ENCODE assay signal across 23 mouse cellular contexts in the genomic region with DNA sequence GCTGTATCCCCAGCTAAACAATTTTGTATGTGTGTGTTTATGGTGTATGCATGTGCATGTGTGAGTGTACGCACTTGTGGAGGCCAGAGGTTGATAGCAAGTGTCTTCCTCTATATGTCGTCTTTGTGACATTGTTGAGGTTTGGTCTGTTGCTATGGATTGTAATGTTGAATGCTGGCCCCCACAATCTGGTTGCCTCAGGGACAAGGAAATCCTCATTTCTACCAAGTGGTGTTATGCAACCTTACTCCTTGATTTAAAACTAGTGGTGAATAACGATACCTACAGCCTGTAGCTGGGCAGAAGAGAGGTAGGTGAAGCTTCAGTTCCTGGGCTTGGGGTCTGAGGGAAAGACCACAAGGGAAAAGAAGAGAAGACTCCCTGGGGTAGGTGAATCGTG. TPM values are rescaled to one million over a fixed set of nuclear protein-coding genes. Genes with fewer than 3 reads are reported as not detected.
"Had no signal": no experiment of that assay in that cellular context is flagged by ENCODE, and none has a peak within 500 bp of the region (broad histone marks: within the 10 kb centered on the region; RNA-seq: fewer than 3 reads in every experiment).

No protein-coding gene starts in this region.

- ATAC-seq: midbrain, embryonic 13.5 days; midbrain, embryonic 15.5 days had no signal

- H3K36me3 ChIP-seq: midbrain, embryonic 10.5 days; midbrain, embryonic 13.5 days; midbrain, embryonic 15.5 days; neural tube, embryonic 13.5 days; neural tube, embryonic 15.5 days; stomach, embryonic 15.5 days had no signal

- H3K27me3 ChIP-seq: midbrain, embryonic 13.5 days; midbrain, embryonic 15.5 days; neural tube, embryonic 13.5 days; neural tube, embryonic 15.5 days; stomach, embryonic 15.5 days had no signal

- H3K27ac ChIP-seq: liver, embryonic 14.5 days; midbrain, embryonic 10.5 days; midbrain, embryonic 13.5 days; midbrain, embryonic 15.5 days; neural tube, embryonic 13.5 days; neural tube, embryonic 15.5 days; stomach, embryonic 15.5 days; stomach, postnatal 0 days had no signal

- DNase-seq: lung, adult 18-20 months; lung, embryonic 14.5 days; lung, postnatal 10 days; lung, postnatal 4 days; retina, postnatal 1 day; right cerebral cortex, adult 18-20 months; right cerebral cortex, postnatal 25 days; right cerebral cortex, postnatal 4 days; thymus, adult 2 months; thymus, postnatal 25 days; thymus, postnatal 4 days had no signal

- H3K4me2 ChIP-seq: lung, embryonic 14.5 days; midbrain, embryonic 13.5 days; midbrain, embryonic 15.5 days; neural tube, embryonic 13.5 days; neural tube, embryonic 15.5 days; stomach, embryonic 15.5 days had no signal

- H3K4me3 ChIP-seq: midbrain, embryonic 10.5 days; midbrain, embryonic 13.5 days; midbrain, embryonic 15.5 days; myocyte; neural tube, embryonic 13.5 days; neural tube, embryonic 15.5 days; stomach, embryonic 15.5 days had no signal

- H3K9me3 ChIP-seq: midbrain, embryonic 10.5 days; midbrain, embryonic 13.5 days; midbrain, embryonic 15.5 days; neural tube, embryonic 13.5 days; neural tube, embryonic 15.5 days; stomach, embryonic 15.5 days had no signal

- H3K4me1 ChIP-seq: stomach, embryonic 15.5 days had no signal

- H3K9ac ChIP-seq: liver, embryonic 14.5 days; lung, embryonic 14.5 days; midbrain, embryonic 13.5 days; midbrain, embryonic 15.5 days; neural tube, embryonic 13.5 days; neural tube, embryonic 15.5 days; stomach, embryonic 15.5 days had no signal

RNA-seq across cellular contexts. Expression of a gene that starts 41.1 kb away (rescaled TPM):
- total RNA-seq: megakaryocyte-erythroid progenitor cell, adult 5-6 weeks had no signal
- polyA plus RNA-seq: midbrain, embryonic 13.5 days; myocyte; neural tube, embryonic 13.5 days; neural tube, embryonic 15.5 days; spleen, adult 2 months; testis, adult 2 months had no signal
